Mouse (Mus musculus): ENCODE results near the gene Rbbp6. TPM values are rescaled to one million over a fixed set of nuclear protein-coding genes. Genes with fewer than 3 reads are reported as not detected.

Rbbp6 gene
- polyA plus RNA-seq (2012; rRNA removed), result 54.5 and 56.8 TPM in 2 replicates

GRCm38 (mm10) chr7:122965386-122965785 lies at the start of gene Rbbp6:
TSS of gene Rbbp6 (plus strand) at chr7:122965686.
- Histone ChIP-seq H3K27me3 (ENCODE audit: control insufficient read depth, insufficient read depth, low read length) (no peaks in the 10 kb centered on the region), H3K4me3 (replicated peaks; ENCODE audit: insufficient read depth, low read depth, low read length) (no peak within 1 kb of the TSS), H3K27ac (ENCODE audit: insufficient read depth, low read length) (no peak within 1 kb of the TSS), H3K4me1 (ENCODE audit: control insufficient read depth, insufficient read depth, low read length) (no peaks in the 10 kb centered on the region)
- whole genome bisulfite sequencing, result 58% methylated on average over 5 of the region's 5 CpGs
- TF ChIP-seq CTCF (IDR thresholded peaks at IDR 0.05; ENCODE audit: borderline replicate concordance, insufficient read depth, low read depth, low read length) (no peak), POLR2A (IDR thresholded peaks at IDR 0.05; ENCODE audit: borderline replicate concordance, insufficient read depth, low read length) (no peak)
- DNase-seq, result no peak

DNA sequence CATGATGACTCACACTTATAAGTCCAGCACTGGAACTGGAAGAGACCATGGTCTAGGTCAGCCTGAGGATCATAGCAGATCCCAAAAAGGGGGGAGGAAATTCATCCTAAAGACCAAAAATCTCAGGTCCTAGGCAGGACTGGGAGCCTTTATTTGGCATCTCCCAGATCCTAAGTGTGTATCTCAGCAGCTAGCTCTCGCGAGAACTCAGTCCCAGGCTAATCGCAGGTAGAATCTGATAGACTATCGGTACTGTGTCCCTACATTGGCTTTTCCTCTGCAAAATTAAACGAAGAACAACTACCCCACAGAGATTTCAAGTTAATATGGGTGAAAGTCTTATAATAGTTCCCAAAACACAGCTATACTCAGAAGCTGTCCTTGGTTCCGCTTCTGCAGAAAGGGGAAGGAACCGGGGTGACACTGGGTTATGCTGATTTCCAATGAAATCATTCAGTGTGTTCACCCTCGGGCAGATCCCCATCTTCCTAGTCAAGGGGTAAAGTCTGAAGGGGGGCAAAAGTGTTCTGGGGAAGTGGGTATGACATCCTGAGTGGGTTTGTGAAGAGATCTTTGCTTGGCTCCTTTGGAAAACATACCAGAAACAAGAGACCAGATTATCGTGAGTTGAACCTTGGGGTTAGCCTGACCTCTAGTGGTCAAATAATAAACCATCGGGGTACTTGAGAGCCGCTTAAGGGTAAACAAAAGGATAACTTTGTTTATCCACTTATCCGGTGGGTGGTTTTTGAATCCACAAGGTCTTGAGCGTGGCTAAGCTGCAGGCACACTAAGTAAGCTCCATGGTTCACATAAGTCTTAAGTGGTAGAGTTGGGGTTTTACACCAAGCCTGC lies 45.5 kb upstream of the Rbbp6 start:
- Histone ChIP-seq H3K27me3 (ENCODE audit: control insufficient read depth, insufficient read depth, low read length) (no peaks in the 10 kb centered on the region), H3K4me3 (replicated peaks; ENCODE audit: insufficient read depth, low read depth, low read length) (no peak overlapping the region), H3K4me1 (ENCODE audit: control insufficient read depth, insufficient read depth, low read length) (no peaks in the 10 kb centered on the region), H3K27ac (ENCODE audit: insufficient read depth, low read length) (no peak overlapping the region)
- 48% methylated on average over 13 of the region's 13 CpGs for WGBS
- TF ChIP-seq POLR2A (IDR thresholded peaks at IDR 0.05; ENCODE audit: borderline replicate concordance, insufficient read depth, low read length), result no peak
- TF ChIP-seq CTCF (IDR thresholded peaks at IDR 0.05; ENCODE audit: borderline replicate concordance, insufficient read depth, low read depth, low read length), result peak; percentile 46; the same call in 1 of the 2 replicates
- DNase-seq, result peak; percentile 24 to 45

GRCm38 (mm10) chr7:122921537-122921936 lies 43.9 kb upstream of the Rbbp6 start:
- 81% methylated on average over 9 of the region's 9 CpGs for WGBS
- H3K27ac ChIP-seq (ENCODE audit: insufficient read depth, low read length), result no peak overlapping the region
- no peak for DNase-seq
- H3K27me3 ChIP-seq (ENCODE audit: control insufficient read depth, insufficient read depth, low read length), result no peaks in the 10 kb centered on the region
- H3K4me1 ChIP-seq (ENCODE audit: control insufficient read depth, insufficient read depth, low read length), result no peaks in the 10 kb centered on the region
- H3K4me3 ChIP-seq (replicated peaks; ENCODE audit: insufficient read depth, low read depth, low read length), result no peak overlapping the region
- TF ChIP-seq POLR2A (IDR thresholded peaks at IDR 0.05; ENCODE audit: borderline replicate concordance, insufficient read depth, low read length) (no peak), CTCF (IDR thresholded peaks at IDR 0.05; ENCODE audit: borderline replicate concordance, insufficient read depth, low read depth, low read length) (no peak)

DNA sequence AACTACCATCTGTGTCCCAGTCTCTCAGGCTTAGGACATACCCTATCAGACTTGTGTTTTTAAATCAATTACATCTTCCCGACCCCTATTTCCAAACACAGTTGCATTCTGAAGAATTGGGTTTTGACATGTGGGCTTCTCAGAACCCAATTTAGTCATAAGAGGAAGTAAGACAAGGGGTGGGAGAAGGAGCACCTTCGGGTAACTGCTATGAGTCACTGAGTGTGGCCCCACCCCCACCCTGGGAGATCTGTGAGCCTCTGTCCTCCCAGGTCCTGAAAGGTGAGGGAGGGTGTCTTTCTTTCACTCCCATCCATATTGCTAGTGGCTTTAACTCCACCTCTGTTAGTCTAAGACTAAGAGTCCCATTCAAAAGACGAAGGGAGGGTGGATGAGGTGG lies 41.2 kb upstream of the Rbbp6 start:
- no peaks in the 10 kb centered on the region for H3K4me1 ChIP-seq (ENCODE audit: control insufficient read depth, insufficient read depth, low read length)
- no peaks in the 10 kb centered on the region for H3K27me3 ChIP-seq (ENCODE audit: control insufficient read depth, insufficient read depth, low read length)
- no peak overlapping the region for H3K4me3 ChIP-seq (replicated peaks; ENCODE audit: insufficient read depth, low read depth, low read length)
- no peak for DNase-seq
- TF ChIP-seq POLR2A (IDR thresholded peaks at IDR 0.05; ENCODE audit: borderline replicate concordance, insufficient read depth, low read length) (no peak), CTCF (IDR thresholded peaks at IDR 0.05; ENCODE audit: borderline replicate concordance, insufficient read depth, low read depth, low read length) (no peak)
- no peak overlapping the region for H3K27ac ChIP-seq (ENCODE audit: insufficient read depth, low read length)
- WGBS, result 73% methylated on average over 3 of the region's 3 CpGs

DNA sequence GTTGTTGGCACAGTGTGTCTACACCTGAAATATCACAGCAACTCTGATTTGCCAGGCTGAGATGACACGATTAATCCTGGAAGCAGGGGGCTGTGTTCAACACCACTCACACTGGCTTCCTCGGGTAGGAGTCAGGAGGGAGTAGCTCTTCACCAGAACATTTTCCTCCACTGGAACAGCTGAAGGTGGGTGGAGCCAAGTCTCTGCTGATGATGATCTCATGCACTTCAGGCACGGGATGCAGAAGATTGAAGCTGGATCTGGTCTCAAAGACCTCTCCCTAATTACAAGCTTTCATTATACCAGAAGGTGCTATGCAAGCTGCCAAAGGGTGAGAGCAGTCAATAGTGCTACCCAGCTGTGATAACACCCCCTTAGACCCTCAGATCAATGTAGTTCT lies 35.0 kb upstream of the Rbbp6 start:
- no peaks in the 10 kb centered on the region for H3K4me1 ChIP-seq (ENCODE audit: control insufficient read depth, insufficient read depth, low read length)
- no peak overlapping the region for H3K4me3 ChIP-seq (replicated peaks; ENCODE audit: insufficient read depth, low read depth, low read length)
- no peak overlapping the region for H3K27ac ChIP-seq (ENCODE audit: insufficient read depth, low read length)
- DNase-seq, result no peak
- no peaks in the 10 kb centered on the region for H3K27me3 ChIP-seq (ENCODE audit: control insufficient read depth, insufficient read depth, low read length)
- 22% methylated on average over 3 of the region's 3 CpGs for WGBS
- TF ChIP-seq POLR2A (IDR thresholded peaks at IDR 0.05; ENCODE audit: borderline replicate concordance, insufficient read depth, low read length) (no peak), CTCF (IDR thresholded peaks at IDR 0.05; ENCODE audit: borderline replicate concordance, insufficient read depth, low read depth, low read length) (no peak)

GRCm38 (mm10) chr7:122932171-122932570 lies 33.3 kb upstream of the Rbbp6 start:
- no peak for DNase-seq
- 57% methylated on average over 1 of the region's 1 CpGs for WGBS
- Histone ChIP-seq H3K27me3 (ENCODE audit: control insufficient read depth, insufficient read depth, low read length) (no peaks in the 10 kb centered on the region), H3K4me3 (replicated peaks; ENCODE audit: insufficient read depth, low read depth, low read length) (no peak overlapping the region), H3K4me1 (ENCODE audit: control insufficient read depth, insufficient read depth, low read length) (no peaks in the 10 kb centered on the region), H3K27ac (ENCODE audit: insufficient read depth, low read length) (no peak overlapping the region)
- TF ChIP-seq CTCF (IDR thresholded peaks at IDR 0.05; ENCODE audit: borderline replicate concordance, insufficient read depth, low read depth, low read length), result no peak
- no peak for TF ChIP-seq POLR2A (IDR thresholded peaks at IDR 0.05; ENCODE audit: borderline replicate concordance, insufficient read depth, low read length)

GRCm38 (mm10) chr7:122936626-122937025 lies 28.9 kb upstream of the Rbbp6 start:
- Histone ChIP-seq H3K4me1 (ENCODE audit: control insufficient read depth, insufficient read depth, low read length) (no peaks in the 10 kb centered on the region), H3K27ac (ENCODE audit: insufficient read depth, low read length) (no peak overlapping the region), H3K4me3 (replicated peaks; ENCODE audit: insufficient read depth, low read depth, low read length) (no peak overlapping the region), H3K27me3 (ENCODE audit: control insufficient read depth, insufficient read depth, low read length) (no peaks in the 10 kb centered on the region)
- TF ChIP-seq POLR2A (IDR thresholded peaks at IDR 0.05; ENCODE audit: borderline replicate concordance, insufficient read depth, low read length) (no peak), CTCF (IDR thresholded peaks at IDR 0.05; ENCODE audit: borderline replicate concordance, insufficient read depth, low read depth, low read length) (no peak)
- DNase-seq, result no peak

GRCm38 (mm10) chr7:122938197-122938596 lies 27.3 kb upstream of the Rbbp6 start:
- TF ChIP-seq CTCF (IDR thresholded peaks at IDR 0.05; ENCODE audit: borderline replicate concordance, insufficient read depth, low read depth, low read length) (no peak), POLR2A (IDR thresholded peaks at IDR 0.05; ENCODE audit: borderline replicate concordance, insufficient read depth, low read length) (no peak)
- no peak overlapping the region for H3K4me3 ChIP-seq (replicated peaks; ENCODE audit: insufficient read depth, low read depth, low read length)
- no peaks in the 10 kb centered on the region for H3K4me1 ChIP-seq (ENCODE audit: control insufficient read depth, insufficient read depth, low read length)
- no peak overlapping the region for H3K27ac ChIP-seq (ENCODE audit: insufficient read depth, low read length)
- WGBS, result 73% methylated on average over 1 of the region's 1 CpGs
- no peak for DNase-seq
- no peaks in the 10 kb centered on the region for H3K27me3 ChIP-seq (ENCODE audit: control insufficient read depth, insufficient read depth, low read length)

Measured in cerebellum, adult 2 months (tissue).